Mouse (Mus musculus) ES-Bruce4 (cell line): ENCODE results near the gene Csf2rb.

Experiments
- CTCF ChIP-seq: IDR thresholded peaks from one replicate; pipeline ENCODE4 v1.8.1; 2011; ENCODE audit warnings: low read depth, low read length
- EP300 ChIP-seq: IDR thresholded peaks from 2 replicates; pipeline ENCODE4 v1.6.1; 2011; ENCODE audit warnings: low read depth, low read length; ENCODE audit not compliant: insufficient read depth
- POLR2A ChIP-seq: IDR thresholded peaks from one replicate; pipeline ENCODE4 v1.8.1; 2011; ENCODE audit warnings: low read length; ENCODE audit not compliant: insufficient read depth

- TF ChIP-seq CTCF (no peak), POLR2A (no peak), EP300 (no peak)
Measured at GRCm38 (mm10) chr15:78300773-78301172, 24.8 kb upstream of the Csf2rb start.
